Comparison of ENCODE assay signal across 19 mouse cellular contexts in the genomic region with DNA sequence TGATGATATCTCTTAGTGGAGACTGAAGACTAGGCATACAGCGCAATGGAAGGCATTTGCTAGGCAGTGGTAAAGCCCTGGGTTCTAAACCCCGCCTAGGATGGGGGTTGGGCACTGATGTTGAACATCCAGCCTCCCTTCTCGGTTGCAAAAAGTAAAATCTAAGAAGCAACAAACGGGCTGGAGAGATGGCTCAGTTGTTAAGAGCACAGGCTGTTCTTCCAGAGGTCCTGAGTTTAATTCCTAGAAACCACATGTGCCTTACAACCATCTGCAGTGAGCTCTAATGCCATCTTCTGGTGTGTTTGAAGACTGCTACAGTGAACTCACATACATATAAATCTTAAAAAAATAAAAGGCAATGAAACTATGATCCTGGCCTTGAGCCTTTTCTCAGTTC.
"Had no signal": no experiment of that assay in that cellular context is flagged by ENCODE, and none has a peak within 500 bp of the region (broad histone marks: within the 10 kb centered on the region; RNA-seq: fewer than 3 reads in every experiment).

No protein-coding gene starts in this region.

- H3K27me3 ChIP-seq: midbrain, embryonic 12.5 days; neural tube, embryonic 13.5 days; neural tube, embryonic 15.5 days; stomach, embryonic 15.5 days had no signal

- DNase-seq: lung, adult 18-20 months; lung, embryonic 14.5 days; lung, postnatal 10 days; lung, postnatal 4 days; midbrain, embryonic 14.5 days; retina, postnatal 1 day; right cerebral cortex, adult 18-20 months; right cerebral cortex, postnatal 25 days; right cerebral cortex, postnatal 4 days; spleen, adult 18-20 months; thymus, adult 2 months; thymus, postnatal 36 days had no signal

- H3K4me3 ChIP-seq: midbrain, embryonic 10.5 days; midbrain, embryonic 12.5 days; myocyte; neural tube, embryonic 13.5 days; neural tube, embryonic 15.5 days; stomach, embryonic 15.5 days had no signal

- H3K36me3 ChIP-seq: midbrain, embryonic 10.5 days; midbrain, embryonic 12.5 days; neural tube, embryonic 13.5 days; neural tube, embryonic 15.5 days; stomach, embryonic 15.5 days had no signal

- H3K27ac ChIP-seq: midbrain, embryonic 10.5 days; midbrain, embryonic 12.5 days; neural tube, embryonic 13.5 days; neural tube, embryonic 15.5 days; stomach, embryonic 15.5 days; stomach, postnatal 0 days had no signal
